Mouse (Mus musculus) retina, postnatal 7 days (tissue): ENCODE measurements at regions not wholly inside any gene's neighbourhood (a gene's known extent, or its start where the extent isn't known, plus 50 kb on each side); places are given as distances from the start of the nearest gene placed in this dataset.

ENCODE experiments used
- DNase-seq: peaks from one replicate; pipeline ENCODE4 v3.0.0-alpha.2; 2012; ENCODE audit warnings: low read depth, low spot score

GRCm38 (mm10) chr1:67640353-67640752 lies 517.5 kb downstream of the Cps1 start:
- DNase-seq: peak; percentile 35

GRCm38 (mm10) chr1:67640766-67641165 lies 517.9 kb downstream of the Cps1 start:
- no peak for DNase-seq

GRCm38 (mm10) chr1:67643627-67644026 lies 520.8 kb downstream of the Cps1 start:
- DNase-seq: no peak
